Mouse (Mus musculus) embryonic facial prominence, embryonic 13.5 days (tissue): ENCODE data around the gene Ak7. TPM values are rescaled to one million over a fixed set of nuclear protein-coding genes. Genes with fewer than 3 reads are reported as not detected.

Source experiments
- ATAC-seq: fragments of 200-750 bp; cut with Nextera tagmentation; 2 replicates; pipeline ENCODE4 v1.8.0; 2017; ENCODE audit warnings: low read depth; ENCODE audit not compliant: insufficient number of reproducible peaks, insufficient read depth, low FRiP score, low TSS enrichment
- H3K27ac ChIP-seq: fragments of 300-500 bp; sonication (generic); 2 replicates; pipeline ENCODE4 v1.5.1; 2015; ENCODE audit warnings: moderate library complexity, mild to moderate bottlenecking, inconsistent platforms
- H3K27me3 ChIP-seq: fragments of 300-500 bp; sonication (generic); 2 replicates; pipeline ENCODE4 v1.6.1; 2015; ENCODE audit warnings: mild to moderate bottlenecking, inconsistent platforms
- H3K36me3 ChIP-seq: fragments of 300-500 bp; sonication (generic); 2 replicates; pipeline ENCODE4 v1.6.1; 2015; ENCODE audit warnings: mild to moderate bottlenecking, inconsistent platforms
- H3K4me1 ChIP-seq: fragments of 300-500 bp; sonication (generic); 2 replicates; pipeline ENCODE4 v1.6.1; 2015; ENCODE audit warnings: inconsistent platforms
- H3K4me2 ChIP-seq: fragments of 300-500 bp; sonication (generic); 2 replicates; pipeline ENCODE4 v1.6.1; 2015; ENCODE audit warnings: moderate library complexity, mild to moderate bottlenecking, inconsistent platforms
- H3K4me3 ChIP-seq: fragments of 300-500 bp; sonication (generic); 2 replicates; pipeline ENCODE4 v1.5.1; 2015; ENCODE audit warnings: mild to moderate bottlenecking, inconsistent platforms
- H3K9ac ChIP-seq: fragments of 300-500 bp; sonication (generic); 2 replicates; pipeline ENCODE4 v1.6.1; 2015; ENCODE audit warnings: mild to moderate bottlenecking, inconsistent platforms
- H3K9me3 ChIP-seq: fragments of 300-500 bp; sonication (generic); 2 replicates; pipeline ENCODE4 v1.6.1; 2016; ENCODE audit warnings: inconsistent platforms
- WGBS: fragments of 180-500 bp; shearing (Covaris S2); methylation state at CpG from one replicate; pipeline ENCODE4 v1.1.7; 2015; ENCODE audit warnings: mixed read lengths; 5-methylcytosine and 5-hydroxymethylcytosine counted together
- polyA plus RNA-seq: library from polyadenylated mRNA; unstranded; fragments of >200 nt; fragmentation: Nextera tagmentation; extraction: Ambion mirVana; gene quantifications from 2 replicates; pipeline ENCODE4 v1.2.1, GENCODE M21; 2015

Ak7 gene
- polyA plus RNA-seq, 1 experiment from 2014 or later, result 0.63 TPM

DNA sequence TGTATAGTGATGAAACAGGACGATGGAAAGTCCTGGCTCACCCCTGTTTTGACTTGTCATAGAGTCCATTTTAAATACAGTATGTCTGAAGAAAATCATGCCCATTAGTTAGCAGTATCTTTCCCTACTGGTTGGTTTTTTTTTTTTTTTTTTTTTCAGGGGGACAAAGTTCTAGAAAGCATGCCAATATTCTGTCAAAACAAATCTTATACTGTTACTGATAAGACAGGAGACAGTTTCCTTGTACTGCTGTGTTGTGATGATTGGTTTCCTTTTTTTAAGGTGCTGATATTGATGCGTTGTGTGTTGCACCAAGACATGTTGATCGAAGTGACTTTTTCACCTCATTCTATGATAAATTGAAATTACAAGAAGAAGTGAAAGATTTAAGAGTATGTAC lies 100.4 kb downstream of the Ak7 start:
- H3K9ac ChIP-seq, result no peak overlapping the region
- 94% methylated on average over 3 of the region's 3 CpGs for WGBS
- no peaks in the 10 kb centered on the region for H3K27me3 ChIP-seq
- H3K4me3 ChIP-seq, result no peak overlapping the region
- H3K4me2 ChIP-seq, result no peak overlapping the region
- H3K36me3 ChIP-seq, result peaks cover 58% of the 10 kb centered on the region
- H3K4me1 ChIP-seq, result no peaks in the 10 kb centered on the region
- no peaks in the 10 kb centered on the region for H3K9me3 ChIP-seq
- H3K27ac ChIP-seq, result no peak overlapping the region
- ATAC-seq, result no peak

DNA sequence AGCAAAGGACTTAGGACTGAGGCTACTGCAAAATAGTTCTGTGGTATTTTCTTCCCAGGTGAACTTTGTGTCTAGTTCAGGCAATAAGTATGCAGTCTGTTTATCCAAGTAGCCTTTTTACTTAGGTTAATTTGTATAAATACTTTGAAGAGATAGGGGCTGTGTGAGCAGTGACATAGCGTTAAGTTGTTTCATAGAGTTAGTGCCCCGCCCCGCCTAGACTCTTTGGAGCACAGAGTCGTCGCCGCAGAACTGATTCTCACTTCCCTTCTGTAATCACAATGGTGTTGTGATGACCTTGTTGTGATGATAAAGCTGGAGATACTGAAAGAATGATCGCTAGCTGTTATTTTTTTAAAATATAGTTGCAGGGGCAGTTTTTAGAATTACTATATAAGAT lies 101.6 kb downstream of the Ak7 start:
- ATAC-seq, result no peak
- 94% methylated on average over 7 of the region's 7 CpGs for WGBS
- no peak overlapping the region for H3K9ac ChIP-seq
- H3K9me3 ChIP-seq, result no peaks in the 10 kb centered on the region
- no peak overlapping the region for H3K4me3 ChIP-seq
- peaks cover 1% of the 10 kb centered on the region; the same call in 1 of the 2 replicates for H3K4me1 ChIP-seq
- no peaks in the 10 kb centered on the region for H3K27me3 ChIP-seq
- H3K4me2 ChIP-seq, result no peak overlapping the region
- H3K27ac ChIP-seq, result no peak overlapping the region
- H3K36me3 ChIP-seq, result peaks cover 66% of the 10 kb centered on the region

DNA sequence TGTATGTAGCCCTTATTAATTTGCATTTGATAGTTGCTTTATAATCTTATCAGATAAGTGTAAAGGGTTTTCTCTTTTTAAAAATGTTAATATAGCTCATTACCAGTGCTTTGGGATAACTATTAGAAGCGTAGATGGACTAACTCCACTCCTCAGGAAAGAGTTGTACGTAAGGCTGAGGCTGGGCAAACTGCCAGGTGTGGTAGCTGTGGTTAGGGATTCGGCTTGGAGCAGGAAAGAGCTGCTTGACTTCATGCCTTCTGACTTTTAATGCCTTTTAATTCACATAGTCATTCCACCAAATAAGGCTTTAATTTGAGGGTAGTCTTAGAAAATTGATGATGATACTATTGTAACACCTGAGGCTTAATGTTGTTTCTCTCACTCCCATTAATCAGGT lies 103.2 kb downstream of the Ak7 start:
- no peak overlapping the region for H3K4me2 ChIP-seq
- H3K9me3 ChIP-seq, result no peaks in the 10 kb centered on the region
- no peak overlapping the region for H3K9ac ChIP-seq
- no peak overlapping the region for H3K27ac ChIP-seq
- peaks cover 64% of the 10 kb centered on the region for H3K36me3 ChIP-seq
- no peak overlapping the region for H3K4me3 ChIP-seq
- peaks cover 3% of the 10 kb centered on the region; the same call in 1 of the 2 replicates for H3K4me1 ChIP-seq
- 44% methylated on average over 3 of the region's 3 CpGs for WGBS
- no peak for ATAC-seq
- no peaks in the 10 kb centered on the region for H3K27me3 ChIP-seq

DNA sequence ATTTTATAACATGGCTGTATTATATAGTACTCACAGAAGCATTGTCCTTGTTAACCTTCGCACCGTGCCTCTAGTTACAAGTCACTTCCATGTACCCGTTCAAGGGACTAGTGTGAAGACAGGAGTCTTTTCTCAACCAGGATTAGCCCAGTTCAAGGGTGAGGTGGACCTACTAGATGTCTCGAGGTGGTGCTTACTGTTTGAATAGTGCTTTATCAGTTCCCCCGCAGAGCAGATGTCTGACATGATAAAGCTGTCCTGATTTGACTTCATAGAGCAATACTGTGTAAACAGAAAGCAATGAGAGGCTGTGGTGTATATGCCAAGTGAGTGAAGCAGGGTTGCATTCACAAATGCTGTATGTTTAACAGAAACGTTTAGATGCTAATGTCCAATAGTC lies 104.8 kb downstream of the Ak7 start:
- Histone ChIP-seq H3K27me3 (no peaks in the 10 kb centered on the region), H3K4me2 (no peak overlapping the region), H3K9me3 (no peaks in the 10 kb centered on the region), H3K4me3 (no peak overlapping the region), H3K27ac (no peak overlapping the region), H3K4me1 (peaks cover 3% of the 10 kb centered on the region; the same call in 1 of the 2 replicates), H3K9ac (no peak overlapping the region), H3K36me3 (peaks cover 69% of the 10 kb centered on the region)
- WGBS, result 88% methylated on average over 6 of the region's 6 CpGs
- no peak for ATAC-seq

DNA sequence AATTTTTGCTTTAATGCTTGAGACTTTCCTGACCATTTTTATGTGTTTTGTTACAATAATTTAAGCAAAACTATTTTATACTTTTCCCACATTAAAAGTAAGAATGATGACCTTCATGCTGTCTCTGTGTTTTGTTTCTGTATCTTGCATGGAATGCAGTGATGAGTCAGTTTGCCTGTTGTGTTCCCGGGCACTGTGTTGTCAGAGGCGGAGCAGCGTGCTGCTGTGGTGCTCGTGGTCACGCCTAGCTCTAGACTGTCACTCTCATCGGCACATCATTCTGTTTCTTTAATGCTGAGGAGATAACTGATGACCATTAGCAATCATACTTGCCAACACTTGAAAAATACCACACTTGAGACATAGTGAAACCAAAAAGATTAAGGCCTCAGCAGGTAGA lies 108.2 kb downstream of the Ak7 start:
- Histone ChIP-seq H3K27me3 (no peaks in the 10 kb centered on the region), H3K4me1 (peaks cover 3% of the 10 kb centered on the region; the same call in 1 of the 2 replicates), H3K36me3 (peaks cover 63% of the 10 kb centered on the region), H3K9ac (no peak overlapping the region), H3K4me2 (no peak overlapping the region), H3K27ac (no peak overlapping the region), H3K9me3 (no peaks in the 10 kb centered on the region), H3K4me3 (no peak overlapping the region)
- WGBS, result 88% methylated on average over 6 of the region's 6 CpGs
- ATAC-seq, result no peak

DNA sequence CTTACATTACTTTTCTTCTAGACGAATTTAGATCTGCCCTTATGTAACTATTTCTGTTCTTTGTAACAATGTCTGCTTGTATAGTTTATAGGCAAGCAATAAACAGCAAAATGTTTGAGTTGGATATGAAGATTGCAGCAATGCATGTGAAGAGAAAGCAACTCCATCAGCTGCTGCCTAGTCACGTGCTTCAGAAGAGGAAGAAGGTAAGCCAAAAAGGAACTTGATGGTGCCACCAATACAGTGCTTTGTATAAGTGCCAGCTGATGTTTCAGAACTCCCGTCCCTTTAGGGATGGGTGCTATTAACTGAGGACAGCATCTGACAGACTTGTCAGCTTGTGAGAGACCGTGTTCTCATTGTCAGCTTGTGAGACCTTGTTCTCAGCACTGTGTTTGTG lies 117.7 kb downstream of the Ak7 start:
- no peak overlapping the region for H3K4me3 ChIP-seq
- WGBS, result 86% methylated on average over 4 of the region's 4 CpGs
- H3K9ac ChIP-seq, result no peak overlapping the region
- no peak overlapping the region for H3K27ac ChIP-seq
- no peaks in the 10 kb centered on the region for H3K9me3 ChIP-seq
- no peak for ATAC-seq
- H3K4me1 ChIP-seq, result no peaks in the 10 kb centered on the region
- H3K4me2 ChIP-seq, result no peak overlapping the region
- no peaks in the 10 kb centered on the region for H3K27me3 ChIP-seq
- peaks cover 90% of the 10 kb centered on the region for H3K36me3 ChIP-seq

DNA sequence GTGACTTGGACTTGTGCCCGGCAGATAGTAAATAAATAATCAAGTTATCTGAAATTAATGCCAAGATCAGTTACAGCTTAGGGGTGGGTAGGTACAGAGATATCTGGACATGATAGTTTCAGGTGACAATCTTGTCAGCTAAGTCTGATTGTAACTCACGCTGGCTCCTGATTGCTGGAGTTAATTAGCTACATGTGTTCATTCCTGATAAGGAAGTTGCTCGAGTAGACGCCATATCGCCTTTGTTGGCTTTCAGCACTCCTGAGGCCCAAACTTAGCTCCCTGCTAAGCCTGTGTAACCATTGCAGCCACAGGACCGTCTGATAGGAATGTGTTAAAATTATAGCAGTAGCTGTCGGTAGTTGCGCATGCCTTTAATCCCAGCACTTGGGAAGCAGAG lies 119.0 kb downstream of the Ak7 start:
- H3K4me1 ChIP-seq, result no peaks in the 10 kb centered on the region
- no peak overlapping the region for H3K4me2 ChIP-seq
- no peak overlapping the region for H3K4me3 ChIP-seq
- WGBS, result 69% methylated on average over 8 of the region's 8 CpGs
- peaks cover 92% of the 10 kb centered on the region for H3K36me3 ChIP-seq
- no peak overlapping the region for H3K9ac ChIP-seq
- ATAC-seq, result no peak
- no peaks in the 10 kb centered on the region for H3K9me3 ChIP-seq
- no peaks in the 10 kb centered on the region for H3K27me3 ChIP-seq
- no peak overlapping the region for H3K27ac ChIP-seq

DNA sequence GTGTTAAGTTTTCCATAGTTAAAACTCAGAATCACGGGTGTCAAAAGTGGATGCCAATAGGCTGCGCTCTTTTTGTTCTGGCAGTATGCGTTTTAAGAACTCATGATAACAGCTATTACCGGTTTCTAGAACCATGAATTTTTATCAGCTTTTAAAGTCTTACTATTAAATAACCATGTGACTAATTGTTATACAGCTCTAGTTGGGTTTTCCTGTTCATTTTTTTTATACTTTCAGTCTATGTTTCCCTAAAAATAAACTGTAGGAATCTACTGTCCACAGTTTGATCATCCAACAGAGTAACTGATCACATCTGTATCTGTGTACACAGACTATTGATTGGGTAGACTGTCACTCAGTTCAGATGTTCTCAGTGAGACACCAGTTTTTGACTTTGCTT lies 119.5 kb downstream of the Ak7 start:
- H3K4me3 ChIP-seq, result no peak overlapping the region
- no peaks in the 10 kb centered on the region for H3K4me1 ChIP-seq
- no peak overlapping the region for H3K4me2 ChIP-seq
- ATAC-seq, result no peak
- no peak overlapping the region for H3K9ac ChIP-seq
- peaks cover 90% of the 10 kb centered on the region for H3K36me3 ChIP-seq
- 96% methylated on average over 4 of the region's 4 CpGs for WGBS
- H3K27me3 ChIP-seq, result no peaks in the 10 kb centered on the region
- no peaks in the 10 kb centered on the region for H3K9me3 ChIP-seq
- no peak overlapping the region for H3K27ac ChIP-seq

Other genes with a start within 250 kb of the Ak7 start
- 0.70 and 1.1 TPM in 2 replicates for gene Bdkrb2, start 142.8 kb upstream of the Ak7 start, polyA plus RNA-seq
- gene Bdkrb1, start 102.9 kb upstream of the Ak7 start, polyA plus RNA-seq, result not detected in 2 replicates
- 34.2 and 36.7 TPM in 2 replicates for gene Gskip, start 21.1 kb upstream of the Ak7 start, polyA plus RNA-seq
- 12.8 and 13.0 TPM in 2 replicates for gene Atg2b, start 20.8 kb upstream of the Ak7 start, polyA plus RNA-seq
- gene Papola, start 78.7 kb downstream of the Ak7 start, polyA plus RNA-seq, result 229 and 265 TPM in 2 replicates